Mouse (Mus musculus) liver, adult 2 months (tissue): Measurements from ENCODE around the gene Gm28308. TPM values are rescaled to one million over a fixed set of nuclear protein-coding genes. Genes with fewer than 3 reads are reported as not detected.

Experiments
- DNase-seq: peaks from one replicate; pipeline ENCODE4 v3.0.0-alpha.2; 2011; ENCODE audit warnings: low read depth, low spot score; ENCODE audit errors: extremely low read depth
- H3K27ac ChIP-seq: fragments of 200-500 bp; replicated peaks from 2 replicates; pipeline ENCODE4 v1.5.1; 2012; ENCODE audit warnings: low read depth, mild to moderate bottlenecking, control low read depth, inconsistent platforms, low read length; ENCODE audit not compliant: insufficient read depth
- H3K27me3 ChIP-seq: fragments of 200-500 bp; 2 replicates; pipeline ENCODE4 v1.6.1; 2012; ENCODE audit warnings: mild to moderate bottlenecking, moderate library complexity, low read length, inconsistent platforms; ENCODE audit not compliant: control insufficient read depth, insufficient read depth
- H3K36me3 ChIP-seq: fragments of 200-500 bp; 2 replicates; pipeline ENCODE4 v1.6.1; 2012; ENCODE audit warnings: low read length, inconsistent platforms; ENCODE audit not compliant: control insufficient read depth, insufficient read depth
- H3K4me1 ChIP-seq: fragments of 200-500 bp; 2 replicates; pipeline ENCODE4 v1.6.1; 2011; ENCODE audit warnings: low read length; ENCODE audit not compliant: control insufficient read depth, insufficient read depth
- H3K4me3 ChIP-seq: fragments of 200-500 bp; 2 replicates; pipeline ENCODE4 v1.5.1; 2011; ENCODE audit warnings: low read depth, mild to moderate bottlenecking, control low read depth, low read length, moderate library complexity; ENCODE audit not compliant: insufficient read depth
- H3K79me2 ChIP-seq: fragments of 200-500 bp; 2 replicates; pipeline ENCODE4 v1.6.1; 2012; ENCODE audit warnings: inconsistent platforms, mild to moderate bottlenecking, low read length, moderate library complexity; ENCODE audit not compliant: control insufficient read depth, insufficient read depth
- H3K9ac ChIP-seq: fragments of 200-500 bp; 2 replicates; pipeline ENCODE4 v1.6.1; 2012; ENCODE audit warnings: low read depth, mild to moderate bottlenecking, control low read depth, inconsistent platforms, low read length
- CTCF ChIP-seq: fragments of 200-500 bp; IDR thresholded peaks from 2 replicates; pipeline ENCODE4 v1.5.1; 2011; ENCODE audit warnings: low read depth, low read length, control low read depth
- POLR2A ChIP-seq: fragments of 200-500 bp; IDR thresholded peaks from 2 replicates; pipeline ENCODE4 v1.6.1; 2011; ENCODE audit warnings: low read length, control low read depth; ENCODE audit not compliant: insufficient read depth; ENCODE audit errors: extremely low read depth
- WGBS: fragments of 180-500 bp; shearing (Covaris S2); methylation state at CpG from one replicate; pipeline ENCODE4 v1.1.7; 2018; 5-methylcytosine and 5-hydroxymethylcytosine counted together
- polyA plus RNA-seq: library from polyadenylated mRNA; depleted of rRNA; stranded (reverse); fragments of >200 nt; gene quantifications from 2 replicates; pipeline ENCODE4 v1.2.3, GENCODE M21; 2012; rRNA removed
- total RNA-seq: library from RNA; depleted of rRNA; stranded (reverse); fragments of >200 nt; gene quantifications from 2 replicates; pipeline ENCODE4 v1.2.3, GENCODE M21; 2014; rRNA removed

Gm28308 gene
- total RNA-seq (not detected in 2 replicates), polyA plus RNA-seq (not detected in 2 replicates)

- no peak for DNase-seq
- Histone ChIP-seq H3K36me3 (no peaks in the 10 kb centered on the region), H3K4me3 (peak within 1 kb of the TSS; percentile 34; the same call in 1 of the 2 replicates), H3K79me2 (no peaks in the 10 kb centered on the region), H3K27me3 (peaks cover 57% of the 10 kb centered on the region), H3K4me1 (no peaks in the 10 kb centered on the region), H3K9ac (no peak within 1 kb of the TSS), H3K27ac (no peak within 1 kb of the TSS)
- WGBS, result 7% methylated on average over 38 of the region's 38 CpGs
- TF ChIP-seq POLR2A (no peak), CTCF (no peak)
These were observed at the start of gene Gm28308, which contains the start of gene Hoxa3 for GRCm38 (mm10) chr6:52213119-52213986. Gm28308 (minus strand) TSS chr6:52213339. Hoxa3 (minus strand) TSS chr6:52213336.

DNA sequence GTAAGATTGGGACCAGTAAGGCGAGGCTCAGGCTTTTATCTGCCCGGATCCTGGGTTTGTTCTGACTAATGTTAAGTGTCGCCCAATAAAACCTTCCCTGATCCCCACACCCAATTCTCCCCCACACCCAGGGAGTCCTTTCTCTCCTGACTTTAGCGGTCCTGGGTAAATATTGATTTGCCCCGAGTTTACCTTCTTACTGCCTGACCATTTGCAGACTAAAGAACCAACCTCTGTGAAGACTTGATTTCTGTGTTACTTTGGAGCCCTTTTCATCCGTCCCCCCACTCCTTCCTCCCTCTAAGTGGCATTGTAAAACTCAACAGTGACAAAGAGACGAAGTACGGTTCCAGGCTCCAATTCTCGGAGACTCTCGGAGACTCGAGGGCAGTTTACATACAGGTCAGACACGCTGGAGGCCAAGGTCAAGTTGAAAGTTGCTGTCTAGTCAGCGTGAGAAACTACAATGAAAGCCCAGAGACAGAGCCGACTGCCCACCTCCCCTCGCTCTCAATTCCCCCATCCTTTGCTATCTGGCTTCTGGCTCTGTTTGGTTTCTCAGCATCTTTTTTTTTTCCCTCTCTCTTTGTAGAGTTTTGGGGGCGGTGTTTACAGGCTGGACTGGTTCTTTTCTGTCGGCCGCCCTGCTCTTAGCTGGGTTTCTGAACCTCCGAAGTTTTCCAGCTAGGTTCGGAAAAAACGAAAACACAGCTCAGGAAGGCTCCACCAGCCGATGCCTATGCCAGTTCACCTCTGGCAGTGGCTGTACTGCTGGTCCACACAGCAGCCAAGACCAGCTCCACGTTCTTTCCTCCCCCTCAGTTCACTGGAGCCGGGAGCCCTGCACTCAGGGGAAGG is 49.6 kb upstream of the Gm28308 start:
- no peaks in the 10 kb centered on the region for H3K36me3 ChIP-seq
- 0 out of 2 replicates have a peak, but pooled peaks cover 2% of the 10 kb centered on the region for H3K4me1 ChIP-seq
- no peak for TF ChIP-seq CTCF
- 3% methylated on average over 24 of the region's 24 CpGs for WGBS
- H3K27me3 ChIP-seq, result peaks cover 45% of the 10 kb centered on the region
- H3K27ac ChIP-seq, result no peak overlapping the region
- DNase-seq, result no peak
- no peak overlapping the region for H3K9ac ChIP-seq
- no peak overlapping the region for H3K4me3 ChIP-seq
- H3K79me2 ChIP-seq, result no peaks in the 10 kb centered on the region

DNA sequence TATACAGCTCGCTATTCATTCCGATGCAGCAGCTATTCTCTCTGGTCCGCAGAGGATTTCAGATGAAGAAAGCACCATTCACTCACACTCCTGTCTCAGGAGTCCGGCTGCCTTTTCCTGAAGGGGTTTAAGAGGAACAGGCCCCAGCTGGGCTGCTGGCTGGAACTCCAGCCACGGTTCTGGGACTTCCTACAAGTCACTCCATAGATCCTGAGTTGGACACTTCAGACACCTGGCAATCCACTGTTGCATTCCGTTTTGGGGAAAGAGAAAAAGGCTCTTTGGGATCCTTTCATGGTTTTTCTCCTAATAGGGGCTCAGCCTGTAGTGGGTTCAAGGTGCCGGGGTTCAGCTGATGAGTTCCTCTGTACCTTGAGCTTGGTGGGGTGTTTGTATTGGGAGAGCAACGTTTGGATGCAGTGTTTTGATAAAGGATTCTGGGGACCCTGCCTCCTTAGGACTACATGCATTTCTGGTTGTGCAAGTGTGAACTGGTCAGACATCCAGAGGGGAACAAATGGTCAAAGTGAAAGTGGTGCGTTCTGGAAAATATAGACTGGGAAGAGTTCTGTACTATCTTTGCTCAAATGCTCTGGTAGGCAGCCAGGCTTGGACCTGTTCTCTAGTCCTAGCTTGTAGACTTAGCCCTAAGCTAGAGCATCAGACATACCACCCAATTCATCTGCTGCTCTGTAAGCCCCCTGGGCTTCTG is 48.8 kb upstream of the Gm28308 start:
- DNase-seq, result no peak
- peaks cover 45% of the 10 kb centered on the region for H3K27me3 ChIP-seq
- no peak overlapping the region for H3K9ac ChIP-seq
- WGBS, result 7% methylated on average over 9 of the region's 9 CpGs
- no peak overlapping the region for H3K4me3 ChIP-seq
- H3K4me1 ChIP-seq, result 0 out of 2 replicates have a peak, but pooled peaks cover 2% of the 10 kb centered on the region
- TF ChIP-seq CTCF, result no peak
- no peaks in the 10 kb centered on the region for H3K36me3 ChIP-seq
- no peaks in the 10 kb centered on the region for H3K79me2 ChIP-seq
- H3K27ac ChIP-seq, result no peak overlapping the region

GRCm38 (mm10) chr6:52260654-52261575 is 47.8 kb upstream of the Gm28308 start, which contains the start of gene Hoxa13:
Hoxa13 (minus strand) TSS chr6:52260880.
- Histone ChIP-seq H3K36me3 (no peaks in the 10 kb centered on the region), H3K4me1 (0 out of 2 replicates have a peak, but pooled peaks cover 2% of the 10 kb centered on the region), H3K27me3 (peaks cover 37% of the 10 kb centered on the region), H3K9ac (no peak within 1 kb of the TSS), H3K27ac (no peak within 1 kb of the TSS), H3K4me3 (no peak within 1 kb of the TSS; the same call in 1 of the 2 replicates), H3K79me2 (no peaks in the 10 kb centered on the region)
- WGBS, result 3% methylated on average over 54 of the region's 72 CpGs
- TF ChIP-seq CTCF (no peak), POLR2A (no peak)
- no peak for DNase-seq

GRCm38 (mm10) chr6:52259811-52260261 is 46.7 kb upstream of the Gm28308 start:
- 0 out of 2 replicates have a peak, but pooled peaks cover 2% of the 10 kb centered on the region for H3K4me1 ChIP-seq
- H3K36me3 ChIP-seq, result no peaks in the 10 kb centered on the region
- H3K79me2 ChIP-seq, result no peaks in the 10 kb centered on the region
- peaks cover 30% of the 10 kb centered on the region for H3K27me3 ChIP-seq
- TF ChIP-seq CTCF (no peak), POLR2A (no peak)
- DNase-seq, result no peak
- no peak overlapping the region; the same call in 1 of the 2 replicates for H3K4me3 ChIP-seq
- H3K27ac ChIP-seq, result no peak overlapping the region
- WGBS, result 2% methylated on average over 39 of the region's 39 CpGs
- no peak overlapping the region for H3K9ac ChIP-seq
